Mouse (Mus musculus) embryo, embryonic 9.5 days (tissue): ENCODE data around the gene Gemin6.
"Not testable (repeated sequence)": the region's sequence is repeated elsewhere in the genome, so short reads cannot be mapped to it uniquely, and the experiment has no call there.

Experiments
- DNase-seq: peaks from one replicate; pipeline ENCODE4 v3.0.0-alpha.2; 2017; ENCODE audit errors: extremely low spot score

Gene Gemin6

DNA sequence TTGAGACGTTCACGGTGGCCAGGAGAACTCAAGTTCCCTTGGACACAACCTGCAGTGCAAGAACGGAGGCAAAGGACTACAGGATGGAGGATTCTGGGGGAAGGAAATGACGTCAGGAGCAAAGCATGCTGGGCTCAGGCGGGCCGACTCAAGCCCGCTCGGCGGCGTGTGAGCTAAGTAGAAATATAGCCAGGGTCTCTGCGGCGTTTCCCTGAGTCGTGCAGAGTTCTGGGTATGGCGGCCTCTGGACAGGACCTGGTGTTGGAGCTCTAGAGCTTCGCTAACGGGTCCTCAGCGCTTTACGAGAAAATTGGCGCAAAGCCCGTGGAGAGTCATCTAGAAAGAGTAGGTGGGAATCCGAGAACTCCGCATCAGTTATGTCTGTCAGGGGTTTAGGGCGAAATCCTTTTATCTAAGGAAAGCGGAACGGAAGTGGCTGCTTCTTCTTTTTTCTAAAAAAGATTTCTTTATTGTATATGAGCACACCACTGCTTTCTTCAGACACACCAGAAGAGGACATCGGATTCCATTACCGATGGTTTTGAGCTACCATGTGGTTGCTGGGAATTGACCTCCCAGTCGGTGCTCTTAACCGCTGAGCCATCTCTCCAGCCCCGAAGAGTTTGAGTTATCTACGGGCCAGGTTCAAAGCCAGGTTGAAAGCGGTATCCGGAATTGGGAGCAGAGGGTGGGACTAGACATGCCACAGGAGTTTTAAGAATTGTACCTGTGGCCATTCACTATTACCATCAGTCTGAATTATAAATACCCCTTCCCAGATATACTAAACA, at the start of gene Gemin6:
Gemin6 (plus strand) TSS at position 116 of the 791 bp plus-strand sequence.
- peak; percentile 89 for DNase-seq

DNA sequence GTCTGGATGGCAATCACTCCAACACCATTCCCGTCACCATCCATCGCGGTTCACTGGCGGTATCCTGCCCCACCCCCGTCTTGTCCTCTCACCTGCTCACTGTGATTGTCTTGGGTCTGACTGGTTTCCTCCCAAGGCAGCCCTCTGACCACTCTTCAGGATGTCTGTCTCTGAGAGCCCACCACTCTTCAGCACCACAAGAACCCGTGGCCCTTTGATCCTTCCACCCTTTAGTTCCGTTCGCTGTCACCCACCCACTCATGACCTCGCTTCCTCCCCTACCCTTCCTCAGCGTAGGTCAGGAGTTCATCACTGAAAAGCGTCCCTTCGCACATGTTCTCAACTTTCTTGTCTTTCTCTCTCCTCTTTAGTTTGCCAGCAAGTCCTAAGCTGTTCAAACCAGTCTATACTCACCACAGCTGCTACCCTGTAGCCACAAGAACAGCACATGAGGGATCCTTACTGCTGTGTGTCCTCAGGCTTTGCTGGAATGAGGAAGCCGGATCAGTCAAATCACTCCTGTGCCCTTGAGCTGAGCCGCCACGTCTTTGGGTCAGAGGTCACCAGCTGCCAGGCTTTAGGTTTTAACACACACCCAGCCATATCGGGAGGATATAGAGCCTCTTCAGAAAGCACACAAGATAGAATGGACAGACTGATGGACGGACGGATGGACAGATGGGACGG, 49.4 kb upstream of the Gemin6 start:
- DNase-seq: peak; percentile 14

- DNase-seq: no peak
Observed at GRCm38 (mm10) chr17:80175386-80175739, 48.9 kb upstream of the Gemin6 start.

DNA sequence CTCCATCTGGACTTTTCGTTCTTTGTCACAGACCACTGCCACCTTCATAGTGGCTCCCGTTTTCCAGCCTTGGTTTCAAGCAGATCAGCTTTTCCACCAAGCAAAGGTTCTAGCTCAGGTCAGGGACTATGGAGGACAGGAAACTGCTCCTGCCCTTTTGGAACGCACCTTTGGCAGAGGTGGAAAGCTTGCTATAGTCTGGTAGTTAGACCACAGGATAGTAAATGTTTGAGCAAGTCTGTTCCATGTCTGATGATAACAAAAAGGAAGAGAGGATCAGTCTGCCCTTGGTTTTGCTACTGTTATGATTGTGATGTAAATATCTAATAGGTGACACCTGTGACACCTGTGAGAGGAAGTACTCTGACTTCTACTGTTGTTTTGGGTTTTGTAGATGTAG, 48.3 kb upstream of the Gemin6 start:
- DNase-seq: no peak

GRCm38 (mm10) chr17:80178846-80179245, 45.4 kb upstream of the Gemin6 start:
- DNase-seq: not testable (repeated sequence)

DNA sequence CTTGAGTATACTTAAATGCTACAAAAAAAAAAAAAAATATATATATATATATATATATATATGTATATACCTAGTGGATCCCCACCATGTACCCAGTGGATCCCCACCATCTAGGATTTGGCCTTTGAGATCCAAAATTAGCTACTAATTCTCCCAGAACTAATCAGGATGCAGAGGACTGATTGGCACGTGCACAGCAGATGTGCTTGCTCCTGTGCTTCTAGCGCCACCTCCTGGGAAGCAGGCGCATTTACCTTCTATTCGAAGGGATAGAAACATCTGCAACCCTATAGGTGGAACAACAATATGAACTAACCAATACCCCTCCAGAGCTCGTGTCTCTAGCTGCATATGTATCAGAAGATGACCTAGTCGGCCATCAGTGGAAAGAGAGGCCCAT, 44.3 kb upstream of the Gemin6 start:
- DNase-seq: peak; percentile 64

DNA sequence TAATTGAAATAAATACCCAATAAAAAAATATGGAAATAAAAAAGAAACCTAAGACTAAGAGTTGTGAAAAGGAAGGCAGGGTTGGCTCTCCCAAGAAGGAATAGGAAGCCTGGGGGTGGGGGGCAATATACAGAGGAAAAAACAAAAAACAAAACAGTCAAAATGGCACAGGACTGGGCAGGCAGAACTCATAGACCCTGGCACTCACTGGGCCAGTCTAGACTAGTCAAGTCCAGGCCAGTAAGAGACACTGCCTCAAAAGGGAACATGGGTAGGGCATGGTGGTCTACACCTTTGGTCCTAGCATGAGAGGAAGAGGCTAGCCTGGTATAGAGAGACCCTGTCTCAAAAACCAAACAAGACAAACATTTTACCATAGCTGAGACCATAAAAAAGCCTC, 43.8 kb upstream of the Gemin6 start:
- DNase-seq: no peak

DNA sequence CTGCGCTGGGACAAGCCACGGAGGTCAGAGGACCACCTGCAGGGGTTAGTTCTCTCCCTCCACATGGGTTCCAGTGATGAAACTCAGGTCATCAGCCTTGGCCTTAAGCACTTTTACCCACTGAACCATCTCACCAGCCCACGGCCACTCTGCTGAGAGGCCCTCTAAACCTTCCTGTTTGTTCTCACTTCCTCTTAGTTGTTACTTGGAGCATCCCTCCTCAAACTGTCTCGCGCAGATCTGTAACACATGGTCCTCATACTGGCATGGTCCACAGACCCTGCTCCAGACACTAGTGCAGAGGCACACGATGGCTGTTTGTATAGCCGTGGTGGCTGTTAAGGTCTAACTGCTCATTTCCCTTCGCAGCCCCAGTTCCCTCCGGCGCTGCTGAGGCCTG, 40.6 kb upstream of the Gemin6 start:
- no peak for DNase-seq

- DNase-seq: no peak
Observed at GRCm38 (mm10) chr17:80193075-80193474, 31.2 kb upstream of the Gemin6 start.

GRCm38 (mm10) chr17:80199160-80199778, 25.0 kb upstream of the Gemin6 start:
- DNase-seq: no peak

DNA sequence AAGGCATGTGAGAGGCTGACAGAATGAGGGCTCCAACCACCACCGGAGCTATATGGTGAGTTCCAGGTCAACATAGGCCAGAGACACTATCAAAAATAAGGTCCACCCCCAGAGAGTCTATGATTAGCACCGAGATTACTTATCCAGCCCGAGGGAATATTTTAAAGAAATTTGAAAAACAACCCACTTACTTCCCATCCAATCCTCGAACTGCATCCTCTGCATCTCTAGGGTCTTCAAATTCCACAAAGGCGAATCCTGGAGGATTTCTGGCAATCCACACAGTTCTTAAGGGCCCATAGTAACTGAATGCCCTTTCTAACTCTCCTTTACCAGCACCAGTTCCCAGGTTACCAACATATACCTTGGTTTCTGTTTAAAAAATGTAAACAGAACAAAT, 18.6 kb upstream of the Gemin6 start:
- DNase-seq: no peak

GRCm38 (mm10) chr17:80206301-80206670, 18.0 kb upstream of the Gemin6 start:
- peak; percentile 53 for DNase-seq

DNA sequence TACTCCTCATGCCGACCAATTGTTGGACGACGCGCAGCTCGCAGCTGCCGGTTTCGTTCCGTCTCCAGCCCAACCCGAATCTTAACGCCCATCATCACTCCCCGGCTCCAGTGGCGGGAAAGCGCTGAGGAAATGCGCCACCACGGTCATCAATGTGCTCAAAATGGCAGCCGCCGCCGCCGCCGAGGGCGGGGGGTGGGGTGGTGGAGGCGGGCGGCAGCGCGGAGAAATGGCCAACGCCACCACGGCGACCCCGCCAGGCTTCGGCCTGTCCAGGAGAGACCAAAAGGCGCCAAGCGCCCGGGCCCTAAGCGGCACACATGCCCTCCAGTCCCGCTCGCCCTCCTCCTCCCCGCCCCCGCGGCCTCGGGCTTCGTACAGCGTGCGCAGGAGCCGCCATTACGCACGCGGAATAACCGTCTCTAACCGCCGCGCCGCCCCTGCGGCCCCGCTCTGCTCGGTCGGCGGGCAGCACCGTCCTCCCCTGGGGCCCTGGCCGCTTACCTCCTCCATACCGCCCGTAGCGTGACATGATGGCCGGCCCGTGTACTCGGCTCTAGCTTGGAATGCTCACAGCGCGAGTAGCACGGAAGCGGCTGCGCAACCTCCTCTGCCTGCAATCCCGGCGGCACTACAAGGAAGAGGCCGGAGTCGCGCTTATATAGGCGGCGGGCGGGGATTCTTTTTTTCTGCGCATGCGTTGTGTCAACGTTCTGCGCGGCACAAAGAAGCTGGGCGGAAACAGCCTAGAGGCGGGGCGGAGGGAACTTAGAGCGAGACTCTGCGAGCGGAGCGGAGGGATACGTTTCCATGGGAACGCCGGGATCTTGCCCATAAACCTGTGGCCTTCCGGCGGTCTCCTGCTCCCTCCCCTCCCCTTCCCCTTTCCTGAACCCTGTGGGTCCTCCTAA, 17.3 kb upstream of the Gemin6 start, which contains the start of the genes Srsf7 and Ttc39d:
Srsf7 (minus strand) TSS at position 637 of the 911 bp plus-strand sequence.
Ttc39d (plus strand) TSS at position 790 of the 911 bp plus-strand sequence.
- DNase-seq: peak; percentile 99

GRCm38 (mm10) chr17:80213998-80214397, 10.2 kb upstream of the Gemin6 start:
- DNase-seq: not testable (repeated sequence)

DNA sequence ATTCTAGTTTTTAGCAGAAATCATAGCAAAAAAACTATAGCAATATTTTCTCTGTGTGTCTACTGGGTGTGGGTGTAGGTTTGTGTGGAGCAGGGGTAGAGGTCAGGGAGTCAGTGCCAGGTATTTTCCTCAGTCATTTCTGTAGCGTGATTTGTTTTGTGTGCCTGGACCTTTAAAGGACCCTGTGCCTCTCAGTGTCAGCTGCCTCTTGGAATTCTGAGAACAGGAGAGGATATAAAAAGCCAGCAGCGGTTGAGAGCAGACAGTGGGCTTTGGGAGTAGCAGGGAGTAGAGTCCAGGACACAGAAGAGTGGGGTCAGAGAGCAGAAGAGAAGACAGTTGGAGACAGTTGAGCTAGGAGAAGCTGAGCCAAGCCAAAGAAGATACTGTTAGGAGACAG, 4.1 kb upstream of the Gemin6 start:
- no peak for DNase-seq

- no peak for DNase-seq
Observed at GRCm38 (mm10) chr17:80221202-80221601, 3.0 kb upstream of the Gemin6 start.

GRCm38 (mm10) chr17:80221890-80222628, 2.2 kb upstream of the Gemin6 start:
- no peak for DNase-seq

- no peak for DNase-seq
Observed at GRCm38 (mm10) chr17:80223829-80224228, 412 bp upstream of the Gemin6 start.

GRCm38 (mm10) chr17:80225142-80225541, 901 bp downstream of the Gemin6 start:
- not testable (repeated sequence) for DNase-seq

GRCm38 (mm10) chr17:80229396-80229795, 5.2 kb downstream of the Gemin6 start:
- no peak for DNase-seq

- DNase-seq: no peak
Observed at GRCm38 (mm10) chr17:80233844-80234243, 9.6 kb downstream of the Gemin6 start.
